Mouse (Mus musculus): ENCODE data around the gene G430095P16Rik.

G430095P16Rik gene

GRCm38 (mm10) chr8:84722850-84723570 is at the start of gene G430095P16Rik:
G430095P16Rik (plus strand) TSS chr8:84723007.
- in situ Hi-C loops (cut with MboI; ENCODE audit: unreplicated experiment in 2 of 2) = no loop called here

GRCm38 (mm10) chr8:84677305-84677704 is 45.5 kb upstream of the G430095P16Rik start:
- in situ Hi-C loops (cut with MboI; ENCODE audit: unreplicated experiment in 2 of 2) = no loop called here

GRCm38 (mm10) chr8:84681476-84681875 is 41.3 kb upstream of the G430095P16Rik start:
- in situ Hi-C loops (cut with MboI; ENCODE audit: unreplicated experiment in 2 of 2) = no loop called here

GRCm38 (mm10) chr8:84682257-84682656 is 40.5 kb upstream of the G430095P16Rik start:
- in situ Hi-C loops (cut with MboI; ENCODE audit: unreplicated experiment in 2 of 2) = no loop called here

GRCm38 (mm10) chr8:84684537-84684936 is 38.3 kb upstream of the G430095P16Rik start:
- in situ Hi-C loops (cut with MboI; ENCODE audit: unreplicated experiment in 2 of 2) = no loop called here

GRCm38 (mm10) chr8:84686191-84687002 is 36.4 kb upstream of the G430095P16Rik start, which contains the start of gene Trmt1:
Trmt1 (plus strand) TSS chr8:84686307.
- in situ Hi-C loops (cut with MboI; ENCODE audit: unreplicated experiment in 2 of 2) = no loop called here

GRCm38 (mm10) chr8:84687003-84687704 is 35.7 kb upstream of the G430095P16Rik start:
- in situ Hi-C loops (cut with MboI; ENCODE audit: unreplicated experiment in 2 of 2) = no loop called here

GRCm38 (mm10) chr8:84687705-84688100 is 35.1 kb upstream of the G430095P16Rik start, which contains the start of gene Nacc1:
Nacc1 (minus strand) TSS chr8:84687862.
- in situ Hi-C loops (cut with MboI; ENCODE audit: unreplicated experiment in 2 of 2) = no loop called here

GRCm38 (mm10) chr8:84689091-84689915 is 33.5 kb upstream of the G430095P16Rik start:
- in situ Hi-C loops (cut with MboI; ENCODE audit: unreplicated experiment in 2 of 2) = no loop called here

GRCm38 (mm10) chr8:84693332-84693731 is 29.5 kb upstream of the G430095P16Rik start:
- in situ Hi-C loops (cut with MboI; ENCODE audit: unreplicated experiment in 2 of 2) = no loop called here

GRCm38 (mm10) chr8:84695140-84695539 is 27.7 kb upstream of the G430095P16Rik start:
- in situ Hi-C loops (cut with MboI; ENCODE audit: unreplicated experiment in 2 of 2) = loop anchor here in 1 of 2 experiments (5.0 kb wide), 1 partner anchor 33 kb away; the partner anchor contains the start of gene Ier2

- in situ Hi-C loops (cut with MboI; ENCODE audit: unreplicated experiment in 2 of 2) = loop anchor here in 1 of 2 experiments (5.0 kb wide), 1 partner anchor 35 kb away; the partner anchor contains the start of gene Ier2
These were observed 25.4 kb upstream of the G430095P16Rik start for GRCm38 (mm10) chr8:84697166-84698130.

- in situ Hi-C loops (cut with MboI; ENCODE audit: unreplicated experiment in 2 of 2) = loop anchor here in 1 of 2 experiments (5.0 kb wide), 1 partner anchor 36 kb away; the partner anchor contains the start of gene Ier2
These were observed 24.5 kb upstream of the G430095P16Rik start for GRCm38 (mm10) chr8:84698288-84698687.

- in situ Hi-C loops (cut with MboI; ENCODE audit: unreplicated experiment in 2 of 2) = loop anchor here in 1 of 2 experiments (5.0 kb wide), 1 partner anchor 37 kb away; the partner anchor contains the start of gene Ier2
These were observed 23.8 kb upstream of the G430095P16Rik start for GRCm38 (mm10) chr8:84698929-84699401.

- in situ Hi-C loops (cut with MboI; ENCODE audit: unreplicated experiment in 2 of 2) = loop anchor here (5.0 to 10.0 kb wide), 3 partner anchors 38 to 495 kb away; partner anchors contain the start of genes Ier2 (in 2 of the 2) and Junb (in 1 of the 2)
These were observed 22.9 kb upstream of the G430095P16Rik start for GRCm38 (mm10) chr8:84699861-84700322.

GRCm38 (mm10) chr8:84700526-84700925 is 22.3 kb upstream of the G430095P16Rik start:
- in situ Hi-C loops (cut with MboI; ENCODE audit: unreplicated experiment in 2 of 2) = loop anchor here in 1 of 2 experiments (5.0 to 10.0 kb wide), 3 partner anchors 38 to 496 kb away; partner anchors contain the start of genes Ier2 and Junb

GRCm38 (mm10) chr8:84700941-84701911 is 21.6 kb upstream of the G430095P16Rik start, which contains the start of gene Lyl1:
Lyl1 (plus strand) TSS chr8:84701457.
- in situ Hi-C loops (cut with MboI; ENCODE audit: unreplicated experiment in 2 of 2) = loop anchor here in 1 of 2 experiments (5.0 to 10.0 kb wide), 3 partner anchors 39 to 496 kb away; partner anchors contain the start of genes Ier2 and Junb

Measured in v-Abl transformed pro-B cells (cell line).